Mouse (Mus musculus) c-Kit-positive CD71-positive TER-119-negative erythroid progenitor cells, embryonic 14.5 days (primary cell): ENCODE results near the gene Tefm.

Experiments used
- DNase-seq: peaks from one replicate; pipeline ENCODE4 v3.0.0-alpha.2; 2013; ENCODE audit warnings: low read depth

The Tefm gene

DNA sequence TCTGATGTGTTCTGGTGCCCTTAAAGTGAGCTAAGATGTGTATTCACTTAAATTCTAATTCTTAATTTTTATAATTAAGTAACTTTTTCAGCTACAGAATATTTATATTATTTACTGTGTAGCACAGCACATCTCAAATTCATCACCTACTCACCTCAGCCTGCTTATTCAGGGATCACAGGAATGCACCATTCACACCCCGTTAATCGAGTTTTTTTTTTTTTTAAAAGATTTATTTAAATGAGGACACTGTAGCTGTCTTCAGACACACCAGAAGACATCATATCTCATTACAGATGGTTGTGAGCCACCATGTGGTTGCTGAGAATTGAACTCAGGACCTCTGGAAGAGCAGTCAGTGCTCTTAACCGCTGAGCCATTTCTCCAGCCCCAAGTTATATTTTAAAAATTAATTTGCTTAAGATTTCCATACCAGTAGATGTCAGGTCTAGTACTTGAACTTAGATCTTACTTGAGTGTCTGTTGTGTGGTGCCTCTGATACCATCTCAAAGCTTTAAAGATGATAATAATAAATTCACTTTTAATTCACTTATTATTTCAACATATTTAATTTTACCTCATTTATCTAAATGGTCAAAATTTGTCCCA is 51.3 kb downstream of the Tefm start:
- DNase-seq, result no peak

DNA sequence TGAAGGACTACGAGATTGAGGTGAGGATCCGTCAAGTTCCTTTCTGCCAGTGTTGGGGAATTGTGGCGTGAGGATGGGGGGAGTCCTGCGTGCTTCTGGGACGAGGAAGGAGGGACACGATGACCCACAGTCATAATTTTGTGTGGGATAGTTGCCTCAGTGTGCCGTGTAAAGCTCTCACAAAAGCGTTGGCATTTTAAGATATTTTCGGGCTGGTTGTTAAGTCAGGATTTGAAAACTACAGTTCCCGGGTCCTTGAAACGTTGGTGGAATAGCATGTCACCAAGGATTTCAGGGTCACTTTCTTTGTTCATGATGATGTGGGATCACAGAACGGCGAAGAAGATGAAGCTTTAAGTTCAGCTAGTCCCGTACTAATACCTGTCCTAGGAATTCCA is 52.2 kb downstream of the Tefm start:
- DNase-seq, result no peak

GRCm38 (mm10) chr11:80088917-80089816 is 52.8 kb downstream of the Tefm start, which contains the start of gene Atad5:
Gene Atad5 (plus strand): TSS chr11:80089400.
- DNase-seq, result peak; percentile 88

GRCm38 (mm10) chr11:80086844-80087243 is 55.1 kb downstream of the Tefm start:
- DNase-seq, result peak; percentile 95
